Mouse (Mus musculus): ENCODE data around the gene D13Ertd608e.
A peak's percentile ranks its signal among the peaks of the same experiment; 100 is the strongest.
"Not testable (repeated sequence)": the region's sequence is repeated elsewhere in the genome, so short reads cannot be mapped to it uniquely, and the experiment has no call there.

The D13Ertd608e gene

GRCm38 (mm10) chr13:119835320-119836056 is at the start of gene D13Ertd608e:
D13Ertd608e (plus strand) TSS chr13:119836006.
- DNase-seq (ENCODE audit: low spot score) = peak; percentile 39

GRCm38 (mm10) chr13:119789851-119790717 is 45.7 kb upstream of the D13Ertd608e start:
- peak; percentile 28 for DNase-seq (ENCODE audit: low spot score)

DNA sequence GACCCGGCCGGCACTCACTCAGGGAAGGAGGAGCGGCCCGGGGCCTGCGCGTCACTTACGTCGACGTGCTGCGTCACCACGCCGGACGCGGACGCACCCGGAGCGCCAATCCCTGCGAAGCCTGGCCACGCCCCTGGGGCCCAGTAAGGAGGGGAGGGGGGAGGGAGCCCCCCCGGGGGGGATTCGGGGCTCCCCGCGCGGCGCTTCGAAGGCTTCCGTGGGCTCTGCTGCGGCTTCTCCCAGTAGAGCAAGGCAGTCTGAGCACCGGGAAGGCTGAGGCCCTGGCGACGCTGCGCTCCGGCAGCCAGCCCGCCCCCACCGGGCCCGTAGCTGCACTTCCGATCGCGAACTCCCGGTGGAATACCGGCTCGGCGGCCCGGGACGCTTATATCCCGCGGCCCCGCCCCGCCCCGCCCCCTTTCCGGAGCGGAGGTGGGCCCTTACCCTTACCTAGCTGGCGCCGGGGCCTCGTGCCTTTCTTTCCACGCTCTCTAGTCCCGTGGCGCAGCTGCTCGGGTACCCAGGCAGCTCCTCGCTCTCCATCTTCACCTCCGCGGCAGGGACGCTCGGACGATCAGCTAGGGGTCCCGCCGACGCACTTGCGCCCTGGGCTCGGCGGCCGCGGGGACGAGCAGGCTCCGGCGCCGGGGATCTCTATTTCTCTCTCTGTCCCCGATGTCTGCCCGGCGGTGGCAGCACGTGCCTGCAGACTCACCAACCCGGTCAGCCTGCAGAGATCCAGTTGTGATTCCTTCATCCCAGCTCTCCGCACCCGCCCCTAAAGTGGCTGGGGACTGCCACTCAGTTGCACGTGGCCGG is 44.8 kb upstream of the D13Ertd608e start, which contains the start of gene Zfp131:
Gene Zfp131, minus strand, starts transcription at position 129 of the 819 bp plus-strand sequence.
- peak; percentile 94 for DNase-seq (ENCODE audit: low spot score)

DNA sequence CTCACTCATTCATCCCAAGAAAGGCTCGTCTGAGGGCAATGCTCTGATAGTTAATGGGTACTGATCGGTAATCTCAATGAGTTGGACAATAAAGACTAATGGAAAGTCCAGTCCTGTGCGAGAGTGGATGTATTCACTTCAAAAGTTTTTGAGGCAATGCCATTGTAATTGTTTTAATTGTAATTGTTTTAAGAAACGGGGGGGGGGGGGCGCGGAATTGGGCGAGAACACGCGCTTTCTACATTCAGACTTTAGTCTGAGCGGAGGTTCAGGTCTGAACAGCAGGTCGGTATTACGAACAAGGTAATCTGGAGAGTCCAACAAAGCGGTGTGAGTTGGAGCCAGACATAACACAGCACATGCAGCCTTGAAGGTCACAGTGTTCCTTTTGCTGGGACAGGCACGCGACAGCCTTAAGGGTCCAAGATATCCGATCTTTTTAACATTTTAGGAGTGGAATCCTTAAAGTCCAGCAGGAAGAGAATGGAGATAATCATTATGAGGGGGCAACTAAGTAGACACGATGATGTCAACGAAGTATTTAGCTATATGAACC is 44.1 kb upstream of the D13Ertd608e start:
- no peak for DNase-seq (ENCODE audit: low spot score)

- DNase-seq (ENCODE audit: low spot score) = no peak
Measured at GRCm38 (mm10) chr13:119792791-119793404, 42.9 kb upstream of the D13Ertd608e start.

GRCm38 (mm10) chr13:119797656-119798055 is 38.1 kb upstream of the D13Ertd608e start:
- no peak for DNase-seq (ENCODE audit: low spot score)

DNA sequence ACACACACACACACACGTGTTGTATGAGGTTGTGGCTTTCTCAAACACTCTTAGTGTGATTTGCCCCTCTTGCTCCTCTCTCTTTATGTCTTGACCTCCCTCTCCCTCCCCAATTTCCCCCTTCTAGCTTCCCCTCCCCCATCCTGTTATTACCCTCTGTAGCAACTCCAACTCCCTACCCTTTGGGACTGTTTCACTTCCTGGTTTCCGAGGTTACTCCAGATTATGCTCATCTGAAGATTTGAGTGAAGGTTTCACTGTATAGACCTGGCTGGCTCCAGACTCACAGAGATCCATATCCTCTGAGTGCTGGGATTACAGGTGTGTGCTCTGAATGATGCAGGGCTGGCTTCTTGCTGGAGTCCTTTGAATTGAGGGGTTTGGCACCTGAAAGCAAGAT is 26.9 kb upstream of the D13Ertd608e start:
- DNase-seq (ENCODE audit: low spot score) = no peak

DNA sequence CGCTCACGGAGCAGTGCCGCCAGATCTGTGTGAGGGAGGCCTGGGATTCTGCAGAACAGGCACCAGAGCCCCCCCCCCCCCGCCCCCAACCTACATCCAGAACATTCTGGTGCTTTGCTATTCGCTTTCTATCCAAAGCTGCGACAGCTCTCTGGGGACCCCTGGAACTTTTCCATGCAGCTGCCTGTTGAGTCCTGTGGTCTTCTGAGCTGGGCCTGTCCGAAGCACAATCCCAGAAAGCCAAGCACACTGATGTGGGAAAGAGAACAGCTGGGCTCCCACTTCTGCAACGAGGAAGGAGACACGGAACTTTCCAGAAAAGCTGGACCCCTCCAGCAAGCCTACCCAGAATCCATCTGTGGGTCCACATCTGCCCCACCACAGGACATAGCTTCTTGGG is 25.8 kb upstream of the D13Ertd608e start:
- DNase-seq (ENCODE audit: low spot score) = no peak

- no peak for DNase-seq (ENCODE audit: low spot score)
Measured at GRCm38 (mm10) chr13:119816798-119817197, 19.0 kb upstream of the D13Ertd608e start.

GRCm38 (mm10) chr13:119817579-119818206 is 18.1 kb upstream of the D13Ertd608e start:
- no peak for DNase-seq (ENCODE audit: low spot score)

GRCm38 (mm10) chr13:119830116-119830515 is 5.7 kb upstream of the D13Ertd608e start, which contains the start of gene AF067063:
AF067063 (minus strand) TSS chr13:119830216.
- DNase-seq (ENCODE audit: low spot score) = not testable (repeated sequence)

GRCm38 (mm10) chr13:119836324-119836811 is 562 bp downstream of the D13Ertd608e start:
- DNase-seq (ENCODE audit: low spot score) = not testable (repeated sequence)

DNA sequence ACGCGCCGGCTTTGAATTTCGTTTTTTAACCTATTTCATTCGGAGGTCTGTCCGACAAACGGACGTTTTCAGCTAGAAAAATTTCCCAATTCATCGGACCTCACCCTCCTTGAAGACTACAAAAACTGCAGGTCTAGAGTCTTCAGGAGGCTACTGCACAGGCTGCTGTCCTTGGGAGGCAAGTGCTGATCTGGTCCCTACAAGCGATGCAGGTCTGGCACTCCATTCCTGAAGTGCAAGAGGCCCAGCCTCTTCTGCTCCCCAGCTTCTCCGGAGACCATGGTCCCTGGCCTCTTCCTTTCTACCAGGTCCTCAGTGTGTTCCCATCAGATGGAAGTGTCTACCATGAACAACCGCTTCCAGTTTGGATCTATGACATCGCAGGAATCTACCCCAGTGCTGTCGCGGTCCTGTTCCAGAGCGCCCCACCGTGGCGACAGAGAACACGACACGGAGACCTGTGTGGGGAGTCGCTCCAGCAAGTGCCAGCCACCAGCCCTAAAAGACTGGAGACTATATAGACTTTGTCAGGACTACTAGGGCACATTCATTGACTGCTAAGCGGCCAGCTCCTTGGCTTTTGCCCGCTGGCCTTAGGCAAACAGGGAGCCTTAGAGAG is 2.0 kb downstream of the D13Ertd608e start:
- peak; percentile 33 for DNase-seq (ENCODE audit: low spot score)

- DNase-seq (ENCODE audit: low spot score) = not testable (repeated sequence)
Measured at GRCm38 (mm10) chr13:119839982-119840381, 4.2 kb downstream of the D13Ertd608e start.

DNA sequence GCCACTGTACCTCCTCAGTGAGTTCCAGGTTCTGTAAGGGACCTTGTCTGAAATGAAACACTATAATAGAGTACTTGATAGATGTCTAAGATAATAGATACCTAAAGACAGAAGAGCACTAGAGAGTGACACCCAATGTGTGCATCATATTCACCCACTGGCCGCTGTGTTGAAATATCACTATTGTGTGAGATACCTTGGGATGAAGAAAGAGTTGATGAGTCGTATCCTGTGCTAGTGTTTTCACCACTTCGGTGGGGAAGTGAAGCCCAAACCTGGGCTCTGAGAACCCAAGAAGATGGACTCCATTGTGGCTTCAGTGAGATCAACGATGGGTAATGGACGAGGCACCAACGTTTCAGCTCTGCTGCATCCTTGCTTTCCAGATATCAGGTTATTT is 26.6 kb downstream of the D13Ertd608e start:
- DNase-seq (ENCODE audit: low spot score) = not testable (repeated sequence)

- DNase-seq (ENCODE audit: low spot score) = not testable (repeated sequence)
Measured at GRCm38 (mm10) chr13:119864395-119864999, 28.7 kb downstream of the D13Ertd608e start.

DNA sequence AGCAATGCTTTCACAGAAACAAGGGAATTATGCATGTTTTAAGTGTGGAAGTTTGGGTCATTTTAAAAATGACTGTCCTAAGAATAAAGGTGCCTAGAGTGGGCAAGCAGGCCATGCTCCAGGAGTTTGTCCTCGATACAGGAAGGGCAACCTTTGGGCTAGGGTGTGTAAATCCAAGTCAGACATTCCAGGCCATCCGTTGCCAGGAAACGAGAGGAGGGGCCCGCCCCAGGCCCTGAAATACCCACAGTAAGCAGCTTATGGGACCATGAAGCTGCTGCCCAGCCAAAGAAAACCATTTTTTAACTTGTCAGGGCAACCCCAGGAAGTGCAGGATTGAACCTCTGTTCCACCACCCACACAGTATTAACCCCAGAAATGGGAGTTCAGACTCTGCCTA is 51.1 kb downstream of the D13Ertd608e start:
- DNase-seq (ENCODE audit: low spot score) = not testable (repeated sequence)

GRCm38 (mm10) chr13:119894685-119895084 is 58.9 kb downstream of the D13Ertd608e start, which contains the start of gene Tcstv1:
Tcstv1 (minus strand) TSS chr13:119894785.
- DNase-seq (ENCODE audit: low spot score) = not testable (repeated sequence)
